Mouse (Mus musculus) MEL (cell line): ENCODE data around the gene Cntn1. TPM values are rescaled to one million over a fixed set of nuclear protein-coding genes. Genes with fewer than 3 reads are reported as not detected.

Experiments
- DNase-seq: peaks from one replicate; pipeline ENCODE4 v3.0.0; 2011; ENCODE audit warnings: low read depth, low spot score
- H3K27ac ChIP-seq: 2 replicates; pipeline ENCODE4 v1.5.1; 2012; ENCODE audit warnings: low read depth, mild to moderate bottlenecking, control low read depth, low read length, moderate library complexity; ENCODE audit not compliant: control insufficient read depth
- H3K27me3 ChIP-seq, 2 experiments: fragments of 150-350 bp in 1 of 2; sonication (generic) in 1 of 2; 2 replicates each; pipeline ENCODE4 v1.6.1; 2012; ENCODE audit warnings: low read length in 2 of 2, mild to moderate bottlenecking in 2 of 2, improper control_type of control experiment in 1 of 2, moderate library complexity in 1 of 2; ENCODE audit not compliant: insufficient read depth in 2 of 2, control insufficient read depth in 1 of 2
- H3K36me3 ChIP-seq, 2 experiments: 2 replicates each; pipeline ENCODE4 v1.6.1; 2012 to 2014; ENCODE audit warnings: low read length in 2 of 2, improper control_type of control experiment in 1 of 2, inconsistent platforms in 1 of 2, mild to moderate bottlenecking in 1 of 2; ENCODE audit not compliant: insufficient read depth in 2 of 2, control insufficient read depth in 1 of 2
- H3K4me1 ChIP-seq, 2 experiments: fragments of 150-350 bp in 1 of 2; sonication (generic) in 1 of 2; 2 replicates each; pipeline ENCODE4 v1.6.1; 2012; ENCODE audit warnings: low read length in 2 of 2, improper control_type of control experiment in 1 of 2, mild to moderate bottlenecking in 1 of 2; ENCODE audit not compliant: insufficient read depth in 2 of 2, control insufficient read depth in 1 of 2
- H3K4me3 ChIP-seq, 2 experiments: fragments of 150-350 bp in 1 of 2; sonication (generic) in 1 of 2; 2 replicates each; pipeline ENCODE4 v1.5.1; 2012; ENCODE audit warnings: low read depth in 2 of 2, low read length in 2 of 2, mild to moderate bottlenecking in 2 of 2, moderate library complexity in 2 of 2, control low read depth in 1 of 2, improper control_type of control experiment in 1 of 2; ENCODE audit not compliant: control insufficient read depth in 1 of 2, insufficient read depth in 1 of 2
- H3K79me2 ChIP-seq: 2 replicates; pipeline ENCODE4 v1.6.1; 2012; ENCODE audit warnings: mild to moderate bottlenecking, low read length, moderate library complexity; ENCODE audit not compliant: control insufficient read depth, poor library complexity, insufficient read depth
- H3K9ac ChIP-seq: 2 replicates; pipeline ENCODE4 v1.6.1; 2012; ENCODE audit warnings: low read depth, mild to moderate bottlenecking, control low read depth, low read length, moderate library complexity; ENCODE audit not compliant: control insufficient read depth, poor library complexity, severe bottlenecking
- H3K9me3 ChIP-seq: fragments of 150-350 bp; sonication (generic); replicated peaks from 2 replicates; pipeline ENCODE4 v1.6.1; 2012; ENCODE audit warnings: mild to moderate bottlenecking, low read length, improper control_type of control experiment, moderate library complexity; ENCODE audit not compliant: insufficient read depth
- BHLHE40 ChIP-seq: IDR thresholded peaks from 2 replicates; pipeline ENCODE4 v1.6.1; 2012; ENCODE audit warnings: low read depth, mild to moderate bottlenecking, inconsistent platforms, low read length, improper control_type of control experiment, borderline replicate concordance
- CHD1 ChIP-seq: IDR thresholded peaks from 2 replicates; pipeline ENCODE4 v1.6.1; 2012; ENCODE audit warnings: low read depth, mild to moderate bottlenecking, inconsistent platforms, low read length, improper control_type of control experiment
- CHD2 ChIP-seq: IDR thresholded peaks from 2 replicates; pipeline ENCODE4 v1.6.1; 2011; ENCODE audit warnings: low read length, improper control_type of control experiment
- CTCF ChIP-seq, 3 experiments: IDR thresholded peaks in 2 of 3; conservative IDR thresholded peaks in 1 of 3; 2 replicates each; pipeline ENCODE4 v1.5.1; 2011 to 2012; ENCODE audit warnings: low read length in 3 of 3, low read depth in 2 of 3, mild to moderate bottlenecking in 2 of 3, improper control_type of control experiment in 1 of 3, inconsistent platforms in 1 of 3, mixed read lengths in 1 of 3, moderate library complexity in 1 of 3; ENCODE audit not compliant: control insufficient read depth in 1 of 3, insufficient read depth in 1 of 3, poor library complexity in 1 of 3, severe bottlenecking in 1 of 3
- ELF1 ChIP-seq: IDR thresholded peaks from 2 replicates; pipeline ENCODE4 v1.6.1; 2014; ENCODE audit warnings: low read depth, mild to moderate bottlenecking, inconsistent platforms, low read length, improper control_type of control experiment, moderate library complexity
- ETS1 ChIP-seq: IDR thresholded peaks from 2 replicates; pipeline ENCODE4 v1.6.1; 2012; ENCODE audit warnings: low read depth, mild to moderate bottlenecking, inconsistent platforms, low read length, improper control_type of control experiment, moderate library complexity
- GABPA ChIP-seq: IDR thresholded peaks from 2 replicates; pipeline ENCODE4 v1.6.1; 2012; ENCODE audit warnings: low read depth, mild to moderate bottlenecking, inconsistent platforms, low read length, improper control_type of control experiment, moderate library complexity
- HCFC1 ChIP-seq: IDR thresholded peaks from 2 replicates; pipeline ENCODE4 v1.6.1; 2012; ENCODE audit warnings: low read depth, mild to moderate bottlenecking, inconsistent platforms, low read length, improper control_type of control experiment, moderate library complexity
- JUND ChIP-seq: IDR thresholded peaks from 2 replicates; pipeline ENCODE4 v1.6.1; 2011; ENCODE audit warnings: low read depth, mild to moderate bottlenecking, improper control_type of control experiment, low read length
- MAFK ChIP-seq: IDR thresholded peaks from 2 replicates; pipeline ENCODE4 v1.6.1; 2011; ENCODE audit warnings: low read depth, mild to moderate bottlenecking, low read length, improper control_type of control experiment, borderline replicate concordance
- MAX ChIP-seq: IDR thresholded peaks from 2 replicates; pipeline ENCODE4 v1.6.1; 2011; ENCODE audit warnings: low read length, improper control_type of control experiment
- MAZ ChIP-seq: IDR thresholded peaks from 2 replicates; pipeline ENCODE4 v1.6.1; 2012; ENCODE audit warnings: low read depth, mild to moderate bottlenecking, inconsistent platforms, low read length, improper control_type of control experiment
- MYC ChIP-seq: IDR thresholded peaks from 2 replicates; pipeline ENCODE4 v1.6.1; 2011; ENCODE audit warnings: low read depth, mild to moderate bottlenecking, low read length, improper control_type of control experiment, moderate library complexity
- NELFE ChIP-seq: IDR thresholded peaks from 2 replicates; pipeline ENCODE4 v1.6.1; 2011; ENCODE audit warnings: low read depth, low read length, improper control_type of control experiment
- NRF1 ChIP-seq: IDR thresholded peaks from 2 replicates; pipeline ENCODE4 v1.6.1; 2014; ENCODE audit warnings: low read depth, mild to moderate bottlenecking, inconsistent platforms, low read length, improper control_type of control experiment, moderate library complexity; ENCODE audit not compliant: poor library complexity, insufficient read depth, severe bottlenecking
- POLR2A ChIP-seq, 2 experiments: IDR thresholded peaks; 2 replicates each; pipeline ENCODE4 v1.6.1; 2011 to 2012; ENCODE audit warnings: low read length in 2 of 2, mild to moderate bottlenecking in 2 of 2, control low read depth in 1 of 2, improper control_type of control experiment in 1 of 2, low read depth in 1 of 2, moderate library complexity in 1 of 2; ENCODE audit not compliant: control insufficient read depth in 1 of 2, insufficient read depth in 1 of 2, poor library complexity in 1 of 2
- POLR2AphosphoS2 ChIP-seq: IDR thresholded peaks from 2 replicates; pipeline ENCODE4 v1.6.1; 2011; ENCODE audit warnings: low read length, improper control_type of control experiment
- RAD21 ChIP-seq: IDR thresholded peaks from 2 replicates; pipeline ENCODE4 v1.6.1; 2011; ENCODE audit warnings: mild to moderate bottlenecking, low read depth, low read length, improper control_type of control experiment
- RCOR1 ChIP-seq: IDR thresholded peaks from 2 replicates; pipeline ENCODE4 v1.6.1; 2012; ENCODE audit warnings: low read depth, mild to moderate bottlenecking, inconsistent platforms, low read length, improper control_type of control experiment
- SIN3A ChIP-seq: IDR thresholded peaks from 2 replicates; pipeline ENCODE4 v1.6.1; 2012; ENCODE audit warnings: low read length, improper control_type of control experiment, inconsistent platforms
- SMC3 ChIP-seq: IDR thresholded peaks from 2 replicates; pipeline ENCODE4 v1.6.1; 2011; ENCODE audit warnings: low read depth, low read length, improper control_type of control experiment
- TBP ChIP-seq: IDR thresholded peaks from 2 replicates; pipeline ENCODE4 v1.8.0; 2011; ENCODE audit warnings: low read depth, low read length, improper control_type of control experiment
- TCF12 ChIP-seq: IDR thresholded peaks from 2 replicates; pipeline ENCODE4 v1.6.1; 2014; ENCODE audit warnings: low read depth, mild to moderate bottlenecking, inconsistent platforms, low read length, improper control_type of control experiment, moderate library complexity
- UBTF ChIP-seq: IDR thresholded peaks from 2 replicates; pipeline ENCODE4 v1.6.1; 2012; ENCODE audit warnings: low read depth, mild to moderate bottlenecking, inconsistent platforms, low read length, improper control_type of control experiment, moderate library complexity, borderline replicate concordance; ENCODE audit not compliant: insufficient read depth
- USF1 ChIP-seq: IDR thresholded peaks from 2 replicates; pipeline ENCODE4 v1.6.1; 2014; ENCODE audit warnings: low read depth, mild to moderate bottlenecking, inconsistent platforms, low read length, improper control_type of control experiment, moderate library complexity
- USF2 ChIP-seq, 2 experiments: IDR thresholded peaks; 2 replicates each; pipeline ENCODE4 v1.6.1; 2011 to 2012; ENCODE audit warnings: improper control_type of control experiment in 2 of 2, low read length in 2 of 2, borderline replicate concordance in 1 of 2, inconsistent platforms in 1 of 2, low read depth in 1 of 2, mild to moderate bottlenecking in 1 of 2; ENCODE audit not compliant: insufficient read depth in 1 of 2
- ZC3H11A ChIP-seq: IDR thresholded peaks from 2 replicates; pipeline ENCODE4 v1.6.1; 2012; ENCODE audit warnings: low read depth, mild to moderate bottlenecking, inconsistent platforms, low read length, improper control_type of control experiment
- ZKSCAN1 ChIP-seq: IDR thresholded peaks from 2 replicates; pipeline ENCODE4 v1.6.1; 2012; ENCODE audit warnings: low read depth, mild to moderate bottlenecking, inconsistent platforms, low read length, improper control_type of control experiment, moderate library complexity
- ZMIZ1 ChIP-seq: IDR thresholded peaks from 2 replicates; pipeline ENCODE4 v1.6.1; 2012; ENCODE audit warnings: low read depth, mild to moderate bottlenecking, inconsistent platforms, low read length, improper control_type of control experiment, moderate library complexity
- ZNF384 ChIP-seq: IDR thresholded peaks from 2 replicates; pipeline ENCODE4 v1.6.1; 2012; ENCODE audit warnings: low read depth, mild to moderate bottlenecking, inconsistent platforms, low read length, improper control_type of control experiment
- polyA plus RNA-seq, 2 experiments: library from polyadenylated mRNA; stranded (reverse) in 1 of 2; unstranded in 1 of 2; fragments of >175 nt in 1 of 2; fragments of >200 nt in 1 of 2; gene quantifications; 2 replicates each; pipeline versions ENCODE4 v1.2.1 to v1.2.4; 2012; ENCODE audit warnings: low replicate concordance in 2 of 2, low read depth in 1 of 2; ENCODE audit not compliant: insufficient read length in 2 of 2, insufficient read depth in 1 of 2, missing spikeins in 1 of 2
- total RNA-seq: library from RNA; depleted of rRNA; stranded (reverse); fragments of 300-350 nt; gene quantifications from 2 replicates; pipeline ENCODE4 v1.2.3, GENCODE M21; 2012

Gene Cntn1
- total and polyA plus RNA-seq, 3 experiments, result not detected

DNA sequence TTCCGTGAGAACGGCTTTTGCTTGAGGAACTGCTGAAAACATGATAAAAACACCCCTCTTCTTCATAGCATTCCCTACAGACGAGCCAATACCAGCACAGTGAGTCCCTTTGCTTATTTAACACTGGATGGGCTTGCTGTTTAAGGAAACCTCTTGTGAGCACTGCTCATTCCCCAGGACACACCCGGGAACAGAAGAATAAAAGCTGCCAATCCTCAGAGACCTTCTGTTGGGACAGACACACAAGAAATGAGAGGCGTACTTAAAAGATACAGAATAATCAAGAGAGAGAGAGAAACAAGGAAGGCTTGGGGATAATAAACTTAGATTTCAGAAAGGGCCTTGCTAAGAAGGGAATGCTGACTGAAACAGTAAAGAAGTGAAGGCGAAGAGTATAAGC is 184.9 kb downstream of the Cntn1 start:
- Histone ChIP-seq H3K4me3 (no peak overlapping the region), H3K9ac (no peak overlapping the region), H3K4me1 (no peaks in the 10 kb centered on the region), H3K79me2 (no peaks in the 10 kb centered on the region), H3K27me3 (no peaks in the 10 kb centered on the region), H3K27ac (no peak overlapping the region)
- no peak for TF ChIP-seq CHD1
- TF ChIP-seq TCF12, result no peak
- no peak for TF ChIP-seq BHLHE40
- TF ChIP-seq POLR2AphosphoS2, result no peak
- no peak for TF ChIP-seq CTCF (IDR thresholded peaks at IDR 0.05 in 2 of 3, conservative IDR thresholded peaks at IDR 0.05 in 1 of 3; ENCODE audit: control insufficient read depth in 1 of 3, insufficient read depth in 1 of 3, low read depth in 2 of 3, low read length in 3 of 3, poor library complexity in 1 of 3, severe bottlenecking in 1 of 3)
- TF ChIP-seq MAX, result no peak
- no peak for TF ChIP-seq ETS1
- TF ChIP-seq UBTF, result no peak
- TF ChIP-seq USF1, result no peak
- TF ChIP-seq ZKSCAN1, result no peak
- TF ChIP-seq, all 39 proteins: peak for 0
- DNase-seq, result no peak
- Histone ChIP-seq H3K9me3 (no peaks in the 10 kb centered on the region), H3K36me3 (no peaks in the 10 kb centered on the region)

- H3K79me2 ChIP-seq, result no peaks in the 10 kb centered on the region
- no peak overlapping the region for H3K9ac ChIP-seq
- DNase-seq, result peak; percentile 62
- no peaks in the 10 kb centered on the region for H3K36me3 ChIP-seq
- H3K9me3 ChIP-seq, result no peaks in the 10 kb centered on the region; the same call in 1 of the 2 replicates
- no peaks in the 10 kb centered on the region for H3K4me1 ChIP-seq
- no peak overlapping the region for H3K27ac ChIP-seq
- no peak overlapping the region for H3K4me3 ChIP-seq
- no peaks in the 10 kb centered on the region for H3K27me3 ChIP-seq
- no peak for TF ChIP-seq MAZ
- no peak for TF ChIP-seq USF2 (IDR thresholded peaks at IDR 0.05; ENCODE audit: borderline replicate concordance in 1 of 2, insufficient read depth in 1 of 2, low read depth in 1 of 2, low read length in 2 of 2)
- no peak for TF ChIP-seq NELFE
- TF ChIP-seq ZKSCAN1, result no peak
- TF ChIP-seq JUND, result no peak
- no peak for TF ChIP-seq MAX
- no peak for TF ChIP-seq POLR2A (IDR thresholded peaks at IDR 0.05; ENCODE audit: control insufficient read depth in 1 of 2, insufficient read depth in 1 of 2, low read depth in 1 of 2, low read length in 2 of 2, poor library complexity in 1 of 2)
- no peak for TF ChIP-seq BHLHE40
- TF ChIP-seq ZMIZ1, result no peak
- TF ChIP-seq ETS1, result no peak
- no peak for TF ChIP-seq MAFK
- no peak for TF ChIP-seq SIN3A
- TF ChIP-seq RAD21, result peak; percentile 88
- no peak for TF ChIP-seq CHD1
- no peak for TF ChIP-seq CHD2
- no peak for TF ChIP-seq TBP
- no peak for TF ChIP-seq USF1
- TF ChIP-seq HCFC1, result no peak
- no peak for TF ChIP-seq MYC
- TF ChIP-seq ZC3H11A, result peak; percentile 67
- no peak for TF ChIP-seq ELF1
- TF ChIP-seq RCOR1, result no peak
- TF ChIP-seq SMC3, result peak; percentile 68
- TF ChIP-seq TCF12, result no peak
- TF ChIP-seq GABPA, result no peak
- no peak for TF ChIP-seq NRF1
- TF ChIP-seq ZNF384, result 0 out of 2 replicates have a peak, but pooled peaks have one; percentile 14
These were observed 214.2 kb downstream of the Cntn1 start for GRCm38 (mm10) chr15:92264980-92265707.
